Mouse (Mus musculus): ENCODE data around the gene Manba. TPM values are rescaled to one million over a fixed set of nuclear protein-coding genes. Genes with fewer than 3 reads are reported as not detected.

The Manba gene
- total and polyA plus RNA-seq, 2 experiments from 2014 or later = 20.6 to 36.0 TPM

DNA sequence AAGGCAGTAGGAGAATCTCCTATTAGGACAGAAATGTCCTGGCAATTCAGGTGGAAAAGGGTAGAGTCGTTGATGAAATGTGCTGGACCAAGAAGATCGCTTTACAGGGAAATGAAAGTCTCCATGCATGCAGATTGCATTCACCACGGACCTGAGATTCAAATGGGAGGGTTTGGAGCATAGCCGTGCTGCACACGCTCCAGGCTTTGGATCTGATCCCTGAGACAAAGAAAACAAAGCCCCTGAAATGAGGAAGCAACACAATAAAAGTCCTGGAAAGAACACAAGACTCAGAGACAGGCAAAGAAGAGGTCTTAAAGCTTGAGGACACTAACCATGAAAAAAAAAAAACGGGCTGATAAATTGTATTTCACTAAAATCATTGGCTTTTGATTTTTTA, 69.8 kb downstream of the Manba start:
- H3K27me3 ChIP-seq (ENCODE audit: control insufficient read depth, insufficient read depth, low read length) = no peaks in the 10 kb centered on the region
- TF ChIP-seq EP300 (IDR thresholded peaks at IDR 0.05; ENCODE audit: low read depth) (no peak), CTCF (IDR thresholded peaks at IDR 0.05; ENCODE audit: low read depth) (no peak)
- peaks cover 33% of the 10 kb centered on the region for H3K36me3 ChIP-seq (replicated peaks; ENCODE audit: control insufficient read depth, insufficient read depth, low read length)
- H3K27ac ChIP-seq (ENCODE audit: low read depth) = no peak overlapping the region
- no peak for ATAC-seq (ENCODE audit: insufficient read depth, low read depth)
- H3K4me3 ChIP-seq (ENCODE audit: low read depth, low read length) = no peak overlapping the region
- DNase-seq (ENCODE audit: low spot score) = no peak
- WGBS = 82% methylated on average over 6 of the region's 6 CpGs
- no peak overlapping the region for H3K9ac ChIP-seq (replicated peaks; ENCODE audit: low read depth, low read length)
- H3K4me2 ChIP-seq (ENCODE audit: low read depth, low read length) = no peak overlapping the region
- no peaks in the 10 kb centered on the region for H3K9me3 ChIP-seq (replicated peaks; ENCODE audit: control insufficient read depth, low read length)
- no peaks in the 10 kb centered on the region for H3K4me1 ChIP-seq (ENCODE audit: control insufficient read depth, insufficient read depth)

DNA sequence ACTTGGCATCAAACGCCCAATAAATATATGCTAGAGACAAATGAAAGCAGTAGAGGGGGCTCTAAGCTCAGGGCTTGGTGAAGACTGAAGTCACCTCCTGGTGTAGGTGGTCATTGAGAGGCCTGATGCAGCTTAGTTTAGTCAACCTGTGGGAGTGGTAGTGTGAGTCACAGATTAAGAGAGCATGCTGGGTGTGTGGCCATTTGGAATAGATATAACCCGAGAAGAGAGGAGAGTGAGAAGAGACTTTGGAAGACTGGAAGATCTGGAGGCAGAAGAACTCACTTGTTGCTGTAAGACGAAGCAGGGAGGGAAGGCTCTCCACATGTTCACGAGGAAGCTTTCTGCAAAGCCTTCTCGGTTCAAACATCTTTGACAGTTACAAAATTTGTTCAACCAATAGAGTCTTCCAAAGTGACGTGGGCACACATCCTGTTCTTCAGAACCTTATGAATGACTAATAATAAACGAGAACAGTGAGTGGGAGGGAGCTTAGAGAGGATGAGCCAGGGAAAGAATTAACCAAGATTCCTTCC, 70.7 kb downstream of the Manba start:
- Histone ChIP-seq H3K27me3 (ENCODE audit: control insufficient read depth, insufficient read depth, low read length) (no peaks in the 10 kb centered on the region), H3K9ac (replicated peaks; ENCODE audit: low read depth, low read length) (no peak overlapping the region), H3K4me2 (ENCODE audit: low read depth, low read length) (no peak overlapping the region), H3K4me3 (ENCODE audit: low read depth, low read length) (no peak overlapping the region), H3K27ac (ENCODE audit: low read depth) (no peak overlapping the region), H3K9me3 (replicated peaks; ENCODE audit: control insufficient read depth, low read length) (no peaks in the 10 kb centered on the region), H3K36me3 (replicated peaks; ENCODE audit: control insufficient read depth, insufficient read depth, low read length) (peaks cover 33% of the 10 kb centered on the region), H3K4me1 (ENCODE audit: control insufficient read depth, insufficient read depth) (no peaks in the 10 kb centered on the region)
- TF ChIP-seq CTCF (IDR thresholded peaks at IDR 0.05; ENCODE audit: low read depth) (peak; percentile 31), EP300 (IDR thresholded peaks at IDR 0.05; ENCODE audit: low read depth) (no peak)
- ATAC-seq (ENCODE audit: insufficient read depth, low read depth) (no peak), DNase-seq (ENCODE audit: low spot score) (no peak)
- WGBS = 60% methylated on average over 7 of the region's 7 CpGs

DNA sequence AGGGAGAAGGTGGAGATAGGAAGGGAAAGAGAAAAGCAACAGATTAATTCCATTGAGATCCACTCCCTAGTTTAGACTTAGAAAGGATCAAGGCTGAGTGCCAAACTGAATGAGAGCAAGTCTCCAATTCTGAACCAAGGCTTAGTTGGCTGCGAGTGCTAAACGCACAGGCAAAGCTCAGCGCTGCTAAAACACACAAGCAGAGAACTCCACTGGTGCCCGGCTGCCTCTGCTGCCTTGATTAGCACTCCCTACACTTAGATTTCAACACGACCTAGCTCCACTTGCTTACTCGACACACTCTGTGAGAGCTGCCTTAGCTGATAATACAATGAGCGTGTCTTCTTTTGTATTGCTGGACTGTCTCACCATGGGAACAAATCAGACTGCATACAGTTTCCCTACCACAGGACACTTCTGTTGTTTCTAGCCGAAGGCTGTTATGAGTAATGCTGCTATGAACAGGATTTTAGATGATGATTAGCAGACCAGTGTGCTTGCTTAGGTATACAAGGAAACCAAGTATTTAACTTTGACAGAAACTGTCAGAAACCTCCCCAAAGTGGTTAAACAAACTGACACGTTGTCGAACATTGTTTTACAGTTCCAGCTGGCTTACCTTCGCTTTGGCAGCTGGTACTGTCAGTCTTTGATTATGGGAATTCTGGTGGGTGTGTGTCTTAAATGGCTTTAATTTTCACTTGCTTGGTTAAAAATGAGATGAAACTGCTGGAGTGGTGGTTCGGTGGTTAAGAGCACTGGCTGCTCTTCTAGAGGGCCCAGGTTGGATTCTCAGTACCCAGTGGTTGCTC, 71.6 kb downstream of the Manba start:
- H3K27ac ChIP-seq (ENCODE audit: low read depth) = no peak overlapping the region
- no peaks in the 10 kb centered on the region for H3K9me3 ChIP-seq (replicated peaks; ENCODE audit: control insufficient read depth, low read length)
- ATAC-seq (ENCODE audit: insufficient read depth, low read depth) (no peak), DNase-seq (ENCODE audit: low spot score) (no peak)
- 79% methylated on average over 12 of the region's 12 CpGs for WGBS
- TF ChIP-seq EP300 (IDR thresholded peaks at IDR 0.05; ENCODE audit: low read depth) (no peak), CTCF (IDR thresholded peaks at IDR 0.05; ENCODE audit: low read depth) (no peak)
- no peak overlapping the region for H3K9ac ChIP-seq (replicated peaks; ENCODE audit: low read depth, low read length)
- H3K4me3 ChIP-seq (ENCODE audit: low read depth, low read length) = no peak overlapping the region
- no peak overlapping the region for H3K4me2 ChIP-seq (ENCODE audit: low read depth, low read length)
- H3K36me3 ChIP-seq (replicated peaks; ENCODE audit: control insufficient read depth, insufficient read depth, low read length) = peaks cover 32% of the 10 kb centered on the region
- no peaks in the 10 kb centered on the region for H3K4me1 ChIP-seq (ENCODE audit: control insufficient read depth, insufficient read depth)
- H3K27me3 ChIP-seq (ENCODE audit: control insufficient read depth, insufficient read depth, low read length) = no peaks in the 10 kb centered on the region

DNA sequence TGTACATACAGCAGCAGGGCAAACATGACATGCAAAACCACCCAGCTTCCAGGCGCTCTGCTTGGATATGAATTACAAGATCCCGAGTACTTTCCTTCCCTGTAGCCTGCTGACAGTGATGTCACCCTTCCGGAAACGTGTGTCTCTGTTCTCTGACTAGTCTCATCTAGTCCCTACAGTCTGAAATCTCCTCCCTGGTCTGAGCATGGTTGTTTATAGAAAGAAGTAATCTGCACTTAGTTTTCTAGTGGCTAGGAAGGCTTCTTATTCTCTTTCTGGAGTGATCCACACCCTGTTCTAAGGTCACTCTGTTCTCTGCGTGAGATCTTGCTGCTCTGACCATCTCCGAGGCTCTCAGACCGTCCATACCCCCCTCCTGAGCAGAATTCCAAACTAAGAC, 76.6 kb downstream of the Manba start:
- Histone ChIP-seq H3K27ac (ENCODE audit: low read depth) (no peak overlapping the region), H3K4me3 (ENCODE audit: low read depth, low read length) (no peak overlapping the region), H3K9ac (replicated peaks; ENCODE audit: low read depth, low read length) (no peak overlapping the region), H3K36me3 (replicated peaks; ENCODE audit: control insufficient read depth, insufficient read depth, low read length) (peaks cover 33% of the 10 kb centered on the region), H3K27me3 (ENCODE audit: control insufficient read depth, insufficient read depth, low read length) (no peaks in the 10 kb centered on the region), H3K4me1 (ENCODE audit: control insufficient read depth, insufficient read depth) (no peaks in the 10 kb centered on the region), H3K9me3 (replicated peaks; ENCODE audit: control insufficient read depth, low read length) (no peaks in the 10 kb centered on the region), H3K4me2 (ENCODE audit: low read depth, low read length) (no peak overlapping the region)
- no peak for ATAC-seq (ENCODE audit: insufficient read depth, low read depth)
- DNase-seq (ENCODE audit: low spot score) = no peak
- 65% methylated on average over 7 of the region's 7 CpGs for WGBS
- TF ChIP-seq EP300 (IDR thresholded peaks at IDR 0.05; ENCODE audit: low read depth) = no peak
- TF ChIP-seq CTCF (IDR thresholded peaks at IDR 0.05; ENCODE audit: low read depth) = no peak

DNA sequence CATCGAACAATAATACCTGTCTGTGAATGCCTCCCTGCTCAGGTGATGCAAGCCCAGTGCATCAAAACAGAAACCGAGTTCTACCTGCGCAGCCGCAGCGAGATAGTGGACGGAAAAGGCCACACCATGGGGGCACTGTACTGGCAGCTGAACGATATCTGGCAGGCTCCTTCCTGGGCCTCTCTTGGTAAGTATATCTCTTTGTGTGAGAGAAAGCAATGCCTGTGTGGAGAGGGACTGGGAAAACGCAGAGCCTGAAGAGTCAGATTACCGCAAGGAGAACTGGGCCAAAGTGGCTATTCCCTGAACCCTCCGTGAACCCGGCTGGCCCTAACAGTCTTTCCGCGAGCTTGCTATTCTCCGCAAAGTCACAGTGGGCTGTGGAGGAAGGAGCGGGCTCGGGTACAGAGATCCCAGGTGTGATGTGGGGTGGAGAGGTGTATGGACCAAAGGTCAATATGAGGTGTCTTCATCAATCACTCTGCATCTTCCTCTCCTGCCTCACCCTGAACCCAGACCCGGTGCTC, 77.8 kb downstream of the Manba start:
- H3K9ac ChIP-seq (replicated peaks; ENCODE audit: low read depth, low read length) = no peak overlapping the region
- H3K27ac ChIP-seq (ENCODE audit: low read depth) = no peak overlapping the region
- no peaks in the 10 kb centered on the region for H3K9me3 ChIP-seq (replicated peaks; ENCODE audit: control insufficient read depth, low read length)
- ATAC-seq (ENCODE audit: insufficient read depth, low read depth) = peak; percentile 63; the same call in 1 of the 2 replicates
- no peak overlapping the region for H3K4me3 ChIP-seq (ENCODE audit: low read depth, low read length)
- H3K36me3 ChIP-seq (replicated peaks; ENCODE audit: control insufficient read depth, insufficient read depth, low read length) = peaks cover 32% of the 10 kb centered on the region
- H3K4me1 ChIP-seq (ENCODE audit: control insufficient read depth, insufficient read depth) = peaks cover 5% of the 10 kb centered on the region
- DNase-seq (ENCODE audit: low spot score) = no peak
- no peak for TF ChIP-seq EP300 (IDR thresholded peaks at IDR 0.05; ENCODE audit: low read depth)
- no peak for TF ChIP-seq CTCF (IDR thresholded peaks at IDR 0.05; ENCODE audit: low read depth)
- no peak overlapping the region for H3K4me2 ChIP-seq (ENCODE audit: low read depth, low read length)
- no peaks in the 10 kb centered on the region for H3K27me3 ChIP-seq (ENCODE audit: control insufficient read depth, insufficient read depth, low read length)
- 50% methylated on average over 17 of the region's 17 CpGs for WGBS

Measured in heart, postnatal 0 days (tissue).